Mouse (Mus musculus): ENCODE measurements around the gene Gm45711.
"Not testable (repeated sequence)": the region's sequence is repeated elsewhere in the genome, so short reads cannot be mapped to it uniquely, and the experiment has no call there.

Gm45711 gene

GRCm38 (mm10) chr8:104321267-104321666 is 11.4 kb upstream of the Gm45711 start, which contains the start of gene Gm11020:
Gm11020 (plus strand) TSS chr8:104321567.
- not testable (repeated sequence) for DNase-seq (ENCODE audit: low spot score)

GRCm38 (mm10) chr8:104313311-104313710 is 3.4 kb upstream of the Gm45711 start:
- no peak for DNase-seq (ENCODE audit: low spot score)

DNA sequence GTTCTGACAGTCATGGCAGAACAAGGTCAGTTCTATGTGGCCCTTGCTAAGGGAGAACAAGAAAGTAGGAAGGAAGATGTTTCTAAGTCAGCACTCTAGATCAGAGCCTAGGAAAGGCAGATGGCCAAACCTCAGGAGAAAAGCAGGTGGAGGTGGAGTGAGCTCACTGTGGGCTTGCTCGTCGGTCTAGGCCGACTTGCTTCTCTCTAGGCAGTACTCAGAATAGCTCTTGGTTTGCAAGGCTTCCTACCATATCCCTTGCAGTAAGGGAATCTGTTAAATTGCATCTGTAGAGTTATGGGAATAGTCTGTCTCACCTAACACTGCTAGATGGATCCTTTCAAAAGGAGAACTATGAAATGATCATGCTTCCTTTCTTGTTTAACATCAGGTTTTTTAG is 2.1 kb upstream of the Gm45711 start:
- DNase-seq (ENCODE audit: low spot score) = not testable (repeated sequence)

DNA sequence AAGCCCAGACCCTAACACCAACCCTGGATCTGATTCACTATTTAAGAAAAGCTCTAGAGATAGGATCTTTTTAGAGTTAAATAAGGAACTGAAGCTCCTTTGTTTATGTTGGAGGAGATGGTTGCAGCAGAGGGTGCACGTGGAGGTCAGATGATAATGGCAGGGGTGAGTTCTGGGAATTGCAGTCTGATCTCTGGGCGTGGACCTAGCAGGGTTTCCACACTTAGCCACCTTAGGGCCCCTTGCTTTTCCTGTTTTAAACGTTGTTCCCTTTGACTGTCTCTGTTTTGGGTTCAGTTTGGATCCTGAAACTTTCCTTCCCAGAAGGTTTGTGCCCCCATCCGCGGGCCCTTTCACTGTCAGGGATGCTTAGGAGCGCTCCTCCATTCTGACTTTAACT is 1.5 kb downstream of the Gm45711 start:
- DNase-seq (ENCODE audit: low spot score) = not testable (repeated sequence)

DNA sequence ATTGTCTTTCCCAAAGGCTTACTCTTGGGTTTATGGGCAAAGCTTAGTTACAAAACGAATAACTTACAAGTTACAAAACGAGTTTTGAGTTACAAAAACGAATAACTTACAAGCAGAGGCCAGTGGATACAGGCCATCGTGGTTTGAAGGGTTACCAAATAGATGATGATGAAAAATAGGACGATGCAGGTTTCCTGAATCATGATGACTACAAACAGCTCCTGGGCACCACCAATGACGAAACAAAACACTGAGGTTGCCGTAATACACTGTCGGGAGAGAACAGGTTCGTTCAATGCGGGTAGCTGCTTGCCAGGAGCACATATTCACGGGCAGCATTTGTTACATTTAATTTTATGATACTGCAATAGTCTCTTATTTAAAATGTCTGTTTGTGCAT is 4.9 kb downstream of the Gm45711 start:
- no peak for DNase-seq (ENCODE audit: low spot score)

DNA sequence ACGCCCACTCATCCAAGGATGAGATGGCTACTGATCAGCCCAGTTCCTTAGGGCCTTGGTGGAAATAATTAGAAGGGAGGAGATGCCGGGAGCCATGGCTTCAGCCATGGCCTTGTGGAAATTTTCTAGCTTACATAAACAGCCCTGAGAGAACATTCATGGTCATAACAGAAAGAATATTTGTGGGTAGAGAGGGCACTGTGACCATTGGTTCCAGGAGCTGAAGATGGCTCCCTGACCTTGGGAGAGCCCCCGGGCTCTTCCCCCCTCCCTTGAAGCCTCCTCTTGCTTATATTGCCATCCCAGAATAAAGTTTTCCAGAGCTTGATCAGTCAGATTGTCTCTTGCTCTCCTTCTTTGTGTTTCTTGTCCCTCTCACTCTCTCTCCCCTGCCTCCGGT is 7.3 kb downstream of the Gm45711 start:
- DNase-seq (ENCODE audit: low spot score) = not testable (repeated sequence)

DNA sequence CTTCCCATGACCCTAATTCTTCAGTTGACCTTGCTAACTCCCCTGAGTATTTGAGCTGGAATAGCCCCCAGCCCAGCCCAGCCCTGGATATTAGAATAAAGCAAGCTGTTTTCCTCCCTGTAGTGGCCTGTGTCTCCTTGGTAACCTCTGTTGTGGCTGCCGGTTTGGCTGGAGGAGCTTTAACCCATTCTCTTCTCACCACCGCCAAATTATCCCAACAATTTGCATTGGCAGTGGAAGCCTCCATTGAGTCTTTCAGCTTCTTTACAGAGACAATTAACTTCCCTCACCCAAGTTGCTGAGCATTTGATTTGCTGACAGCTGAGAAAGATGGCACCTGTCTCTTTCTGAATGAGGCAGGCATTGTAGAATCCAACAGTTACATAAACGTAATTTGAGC is 8.3 kb downstream of the Gm45711 start:
- not testable (repeated sequence) for DNase-seq (ENCODE audit: low spot score)

GRCm38 (mm10) chr8:104294396-104294795 is 15.5 kb downstream of the Gm45711 start:
- no peak for DNase-seq (ENCODE audit: low spot score)

DNA sequence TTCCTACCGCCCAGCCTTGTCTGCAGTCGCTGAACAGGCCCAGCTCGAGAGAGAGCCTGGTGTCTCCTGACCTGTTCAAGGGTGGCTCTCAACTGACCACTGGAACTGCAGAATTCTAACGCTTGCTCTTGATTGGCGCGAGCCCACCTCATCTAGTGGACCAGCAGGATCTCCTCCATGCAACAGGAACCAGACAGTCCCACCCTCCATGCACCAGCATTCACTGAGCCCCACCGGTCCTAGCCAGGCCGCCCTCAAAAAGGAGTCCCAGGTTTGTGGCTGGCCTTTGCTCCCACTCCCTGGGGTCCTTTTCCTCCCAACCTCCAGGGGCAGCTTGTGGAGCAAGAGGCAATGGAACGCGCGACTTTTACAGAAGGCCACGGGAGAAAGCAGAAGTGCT is 16.8 kb downstream of the Gm45711 start, which contains the start of gene Cmtm2a:
TSS of gene Cmtm2a (minus strand) at position 101 of the 400 bp plus-strand sequence.
- DNase-seq (ENCODE audit: low spot score) = not testable (repeated sequence)

GRCm38 (mm10) chr8:104268937-104269440 is 40.9 kb downstream of the Gm45711 start:
- no peak for DNase-seq (ENCODE audit: low spot score)

DNA sequence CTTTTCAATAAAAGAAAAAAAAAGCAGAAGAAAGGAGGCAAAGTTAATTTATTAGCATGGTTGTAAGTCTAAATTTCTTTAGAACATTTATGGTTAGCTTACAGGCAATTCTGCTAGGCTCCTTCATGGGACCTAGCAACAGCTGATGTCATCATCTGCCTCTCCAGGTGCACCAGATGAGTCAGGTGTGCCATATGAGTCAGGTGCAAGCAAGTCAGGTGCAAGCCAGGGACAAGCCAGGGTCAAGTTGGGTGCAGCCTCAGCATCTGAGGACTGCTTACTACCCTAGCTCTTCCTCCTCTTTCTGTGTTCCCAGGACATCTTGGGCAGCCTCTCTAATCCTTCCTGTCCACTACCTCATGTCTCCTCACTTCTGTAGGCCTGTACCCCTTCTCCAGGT is 41.5 kb downstream of the Gm45711 start:
- no peak for DNase-seq (ENCODE audit: low spot score)

GRCm38 (mm10) chr8:104264271-104264935 is 45.5 kb downstream of the Gm45711 start:
- not testable (repeated sequence) for DNase-seq (ENCODE audit: low spot score)

DNA sequence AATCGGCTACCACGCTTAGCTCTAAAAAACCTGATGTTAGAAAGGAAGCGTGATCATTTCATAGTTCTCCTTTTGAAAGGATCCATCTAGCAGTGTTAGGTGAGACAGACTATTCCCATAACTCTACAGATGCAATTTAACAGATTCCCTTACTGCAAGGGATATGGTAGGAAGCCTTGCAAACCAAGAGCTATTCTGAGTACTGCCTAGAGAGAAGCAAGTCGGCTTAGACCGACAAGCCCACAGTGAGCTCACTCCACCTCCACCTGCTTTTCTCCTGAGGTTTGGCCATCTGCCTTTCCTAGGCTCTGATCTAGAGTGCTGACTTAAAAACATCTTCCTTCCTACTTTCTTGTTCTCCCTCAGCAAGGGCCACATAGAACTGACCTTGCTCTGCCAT is 48.1 kb downstream of the Gm45711 start:
- not testable (repeated sequence) for DNase-seq (ENCODE audit: low spot score)

DNA sequence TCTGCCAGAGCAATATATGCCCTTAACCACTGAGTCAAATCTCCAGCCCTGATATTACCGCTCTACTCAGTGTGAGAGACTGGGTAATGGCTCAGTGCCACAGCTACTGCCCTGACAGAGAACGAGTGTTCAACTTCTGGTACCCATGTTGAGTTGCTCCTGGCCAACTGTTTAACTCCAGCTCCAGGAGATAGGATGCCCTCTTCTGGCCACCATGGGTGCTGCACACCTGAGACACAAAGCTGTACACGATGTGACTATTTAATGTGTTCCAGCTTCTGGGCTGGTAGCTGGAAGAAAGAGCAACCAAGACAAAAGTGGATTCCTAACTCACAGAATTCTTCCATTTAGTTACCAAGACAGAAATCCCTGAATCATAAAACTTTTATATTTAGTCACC is 56.9 kb downstream of the Gm45711 start:
- peak; percentile 55 for DNase-seq (ENCODE audit: low spot score)

DNA sequence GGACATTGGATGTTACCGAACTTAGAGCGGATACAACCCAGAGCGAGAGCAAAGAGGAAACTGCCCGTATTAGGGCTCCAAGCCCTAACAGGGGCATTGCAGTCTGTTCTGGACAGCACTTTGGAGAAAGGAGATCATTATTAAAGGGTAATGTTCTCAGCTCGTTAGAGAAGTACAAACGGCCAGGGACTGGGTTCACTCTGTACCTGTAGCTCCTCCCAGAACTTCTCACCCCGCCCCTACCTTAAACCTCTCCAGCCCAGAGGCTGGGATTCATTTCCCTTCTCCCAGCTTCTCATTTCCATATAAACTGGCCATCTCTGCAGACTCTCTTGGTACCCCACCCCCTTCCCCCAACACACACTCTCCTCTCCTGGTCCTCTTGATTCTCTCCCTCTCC is 58.4 kb downstream of the Gm45711 start:
- DNase-seq (ENCODE audit: low spot score) = no peak

DNA sequence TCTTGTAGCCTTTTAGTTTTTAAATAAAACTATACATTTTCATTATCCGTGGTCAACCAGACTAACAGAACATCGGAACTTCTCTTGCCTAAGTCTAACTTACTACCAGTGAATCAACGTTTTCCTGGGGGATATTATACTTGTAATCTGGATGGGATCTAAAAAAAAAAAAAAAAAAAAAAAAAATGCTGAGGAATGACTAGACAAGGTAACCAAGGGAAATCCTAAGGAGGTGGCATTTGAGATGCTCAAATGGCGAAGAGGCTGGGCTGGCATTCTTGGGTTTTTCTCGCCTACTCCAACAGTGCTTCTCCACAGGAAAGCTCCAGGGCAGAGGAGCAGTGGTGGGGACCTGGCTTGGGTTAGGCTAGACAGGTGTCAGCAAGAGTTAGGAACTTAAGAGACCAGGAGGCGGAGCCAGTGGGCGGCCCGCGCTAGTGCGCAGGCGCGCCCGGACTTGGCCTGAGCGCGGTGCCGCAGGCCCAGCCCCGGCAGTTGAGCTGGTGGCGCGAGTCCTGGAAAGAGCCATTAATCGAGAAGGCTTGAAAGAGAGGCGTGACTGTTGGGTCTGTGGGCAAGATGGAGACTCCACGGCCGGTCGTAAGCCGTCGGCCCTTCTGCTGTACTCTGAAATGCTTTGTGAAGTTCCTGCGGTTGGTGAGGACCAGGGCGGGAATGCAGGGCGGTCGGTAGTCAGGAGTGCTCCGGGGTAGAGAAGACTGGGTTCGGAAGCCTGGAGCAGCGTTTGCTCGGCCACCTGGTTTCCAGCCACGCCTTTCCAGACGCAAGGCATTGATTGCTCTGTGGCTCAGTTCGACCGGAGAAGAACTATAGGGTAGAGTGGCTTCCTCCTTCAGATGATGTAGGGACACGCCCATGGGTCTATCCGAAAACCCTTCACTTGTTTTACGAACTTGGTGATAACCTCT is 59.2 kb downstream of the Gm45711 start, which contains the start of gene Cklf:
TSS of gene Cklf (plus strand) at position 423 of the 929 bp plus-strand sequence.
- DNase-seq (ENCODE audit: low spot score) = peak; percentile 87

- no peak for DNase-seq (ENCODE audit: low spot score)
Observed at GRCm38 (mm10) chr8:104249442-104249996, 60.4 kb downstream of the Gm45711 start.

DNA sequence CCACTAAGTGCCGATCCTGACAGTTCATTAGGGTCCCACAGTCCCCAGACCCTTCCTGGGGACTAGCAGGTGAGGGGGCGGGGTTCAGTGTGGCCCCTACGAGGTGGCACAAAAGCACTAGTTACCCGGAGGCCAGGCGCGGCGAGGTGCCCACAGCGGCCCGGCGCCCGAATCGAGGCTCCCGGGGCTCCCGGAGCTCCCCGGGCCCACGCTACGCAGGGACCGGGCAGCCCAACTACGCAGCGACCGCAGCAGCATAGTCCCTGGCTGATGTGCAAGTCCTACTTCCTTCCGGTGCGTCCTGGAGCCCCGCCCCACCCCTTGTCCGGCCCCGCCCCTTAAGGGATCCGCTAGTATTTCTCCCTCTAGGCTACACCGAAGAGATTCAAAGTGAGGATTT is 61.6 kb downstream of the Gm45711 start, which contains the start of gene Tk2:
TSS of gene Tk2 (minus strand) at position 283 of the 400 bp plus-strand sequence.
- DNase-seq (ENCODE audit: low spot score) = peak; percentile 82

DNA sequence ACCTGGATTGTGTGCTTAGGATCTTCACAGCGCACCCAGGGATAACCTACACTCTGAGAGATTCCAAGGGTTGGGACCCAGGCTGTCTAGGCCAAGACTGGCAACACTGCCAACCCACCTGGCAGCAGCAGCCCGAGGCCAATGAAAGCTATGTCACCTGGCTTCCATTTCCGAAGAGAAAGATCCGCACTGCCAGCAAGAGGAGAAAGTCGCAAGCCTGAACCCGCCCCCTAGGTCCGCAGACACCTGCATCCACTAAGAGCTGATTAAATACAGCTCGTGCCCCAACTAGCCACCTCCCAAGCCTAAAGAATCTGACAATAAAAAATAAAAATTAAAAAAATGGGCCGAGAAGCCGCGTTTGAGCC is 62.0 kb downstream of the Gm45711 start:
- no peak for DNase-seq (ENCODE audit: low spot score)

DNA sequence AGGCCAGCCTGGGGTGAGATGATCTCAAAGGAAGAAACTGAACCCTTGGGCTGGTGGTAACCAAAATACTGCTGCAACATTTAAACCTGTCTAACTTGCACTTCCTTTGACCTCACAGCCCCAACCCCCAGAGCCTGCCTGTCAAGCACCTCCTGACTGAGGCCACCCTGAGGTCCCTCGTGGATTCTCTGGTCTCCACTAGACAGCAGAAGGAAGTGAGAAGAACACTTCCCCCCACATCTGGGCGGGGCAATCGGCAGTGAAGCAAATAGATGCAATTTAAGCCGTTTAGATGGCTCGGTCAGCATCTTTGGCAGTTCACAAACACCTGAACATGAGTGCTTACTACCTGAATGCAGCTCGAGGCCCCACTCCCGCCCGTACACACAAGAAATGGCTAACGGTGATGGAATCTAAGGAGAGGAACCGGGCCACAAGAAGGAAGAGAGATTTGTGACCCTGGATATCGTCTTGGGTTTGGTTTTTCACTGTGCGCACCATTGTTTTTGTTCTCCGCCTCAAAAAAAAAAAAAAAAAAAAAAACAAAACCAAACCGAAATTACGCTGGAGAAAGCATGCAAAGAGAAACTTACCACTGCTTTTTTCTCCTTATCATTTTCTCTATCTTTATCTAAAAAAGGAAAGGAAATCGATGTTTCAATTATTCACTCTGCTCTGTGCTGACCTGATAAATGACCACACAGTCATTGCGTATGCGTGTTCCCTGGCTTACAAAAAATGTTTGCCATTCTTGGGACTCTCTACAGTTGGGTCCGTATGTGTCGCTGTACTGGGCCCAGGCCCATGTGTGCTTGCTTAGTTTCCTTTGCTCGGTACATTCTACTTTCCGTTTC is 62.6 kb downstream of the Gm45711 start:
- no peak for DNase-seq (ENCODE audit: low spot score)

DNA sequence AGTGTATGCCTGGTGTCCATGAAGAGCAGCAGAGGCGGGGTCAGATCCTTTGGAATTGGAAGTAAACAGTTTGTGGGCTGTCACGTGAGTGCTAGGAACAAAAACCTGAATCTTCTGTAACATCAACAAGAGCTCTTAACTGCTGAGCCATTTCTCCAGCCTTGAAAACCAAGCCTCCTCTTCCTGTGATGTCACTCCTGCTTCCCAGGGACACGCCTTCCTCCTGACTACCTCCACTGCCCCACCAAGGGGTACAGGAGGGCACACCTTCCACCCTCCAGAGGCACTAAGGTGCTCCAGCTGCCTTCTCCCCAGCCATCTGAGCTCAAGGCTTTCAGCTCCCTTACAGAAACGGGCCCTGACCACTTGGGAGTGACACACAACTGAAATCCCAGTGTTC is 63.3 kb downstream of the Gm45711 start:
- DNase-seq (ENCODE audit: low spot score) = no peak
